Mouse (Mus musculus) MEL (cell line): ENCODE data around the gene Lzts2. TPM values are rescaled to one million over a fixed set of nuclear protein-coding genes. Genes with fewer than 3 reads are reported as not detected.

ENCODE experiments used
- DNase-seq: peaks from one replicate; pipeline ENCODE4 v3.0.0; 2011; ENCODE audit warnings: low read depth, low spot score
- H3K27ac ChIP-seq: 2 replicates; pipeline ENCODE4 v1.5.1; 2012; ENCODE audit warnings: low read depth, mild to moderate bottlenecking, control low read depth, low read length, moderate library complexity; ENCODE audit not compliant: control insufficient read depth
- H3K27me3 ChIP-seq, 2 experiments: fragments of 150-350 bp in 1 of 2; sonication (generic) in 1 of 2; 2 replicates each; pipeline ENCODE4 v1.6.1; 2012; ENCODE audit warnings: low read length in 2 of 2, mild to moderate bottlenecking in 2 of 2, improper control_type of control experiment in 1 of 2, moderate library complexity in 1 of 2; ENCODE audit not compliant: insufficient read depth in 2 of 2, control insufficient read depth in 1 of 2
- H3K36me3 ChIP-seq, 2 experiments: 2 replicates each; pipeline ENCODE4 v1.6.1; 2012 to 2014; ENCODE audit warnings: low read length in 2 of 2, improper control_type of control experiment in 1 of 2, inconsistent platforms in 1 of 2, mild to moderate bottlenecking in 1 of 2; ENCODE audit not compliant: insufficient read depth in 2 of 2, control insufficient read depth in 1 of 2
- H3K4me1 ChIP-seq, 2 experiments: fragments of 150-350 bp in 1 of 2; sonication (generic) in 1 of 2; 2 replicates each; pipeline ENCODE4 v1.6.1; 2012; ENCODE audit warnings: low read length in 2 of 2, improper control_type of control experiment in 1 of 2, mild to moderate bottlenecking in 1 of 2; ENCODE audit not compliant: insufficient read depth in 2 of 2, control insufficient read depth in 1 of 2
- H3K4me3 ChIP-seq, 2 experiments: fragments of 150-350 bp in 1 of 2; sonication (generic) in 1 of 2; 2 replicates each; pipeline ENCODE4 v1.5.1; 2012; ENCODE audit warnings: low read depth in 2 of 2, low read length in 2 of 2, mild to moderate bottlenecking in 2 of 2, moderate library complexity in 2 of 2, control low read depth in 1 of 2, improper control_type of control experiment in 1 of 2; ENCODE audit not compliant: control insufficient read depth in 1 of 2, insufficient read depth in 1 of 2
- H3K79me2 ChIP-seq: 2 replicates; pipeline ENCODE4 v1.6.1; 2012; ENCODE audit warnings: mild to moderate bottlenecking, low read length, moderate library complexity; ENCODE audit not compliant: control insufficient read depth, poor library complexity, insufficient read depth
- H3K9ac ChIP-seq: 2 replicates; pipeline ENCODE4 v1.6.1; 2012; ENCODE audit warnings: low read depth, mild to moderate bottlenecking, control low read depth, low read length, moderate library complexity; ENCODE audit not compliant: control insufficient read depth, poor library complexity, severe bottlenecking
- H3K9me3 ChIP-seq: fragments of 150-350 bp; sonication (generic); replicated peaks from 2 replicates; pipeline ENCODE4 v1.6.1; 2012; ENCODE audit warnings: mild to moderate bottlenecking, low read length, improper control_type of control experiment, moderate library complexity; ENCODE audit not compliant: insufficient read depth
- CHD1 ChIP-seq: IDR thresholded peaks from 2 replicates; pipeline ENCODE4 v1.6.1; 2012; ENCODE audit warnings: low read depth, mild to moderate bottlenecking, inconsistent platforms, low read length, improper control_type of control experiment
- CHD2 ChIP-seq: IDR thresholded peaks from 2 replicates; pipeline ENCODE4 v1.6.1; 2011; ENCODE audit warnings: low read length, improper control_type of control experiment
- CTCF ChIP-seq, 3 experiments: IDR thresholded peaks in 2 of 3; conservative IDR thresholded peaks in 1 of 3; 2 replicates each; pipeline ENCODE4 v1.5.1; 2011 to 2012; ENCODE audit warnings: low read length in 3 of 3, low read depth in 2 of 3, mild to moderate bottlenecking in 2 of 3, improper control_type of control experiment in 1 of 3, inconsistent platforms in 1 of 3, mixed read lengths in 1 of 3, moderate library complexity in 1 of 3; ENCODE audit not compliant: control insufficient read depth in 1 of 3, insufficient read depth in 1 of 3, poor library complexity in 1 of 3, severe bottlenecking in 1 of 3
- E2F4 ChIP-seq: IDR thresholded peaks from 2 replicates; pipeline ENCODE4 v1.6.1; 2011; ENCODE audit warnings: low read depth, low read length, improper control_type of control experiment, borderline replicate concordance
- GABPA ChIP-seq: IDR thresholded peaks from 2 replicates; pipeline ENCODE4 v1.6.1; 2012; ENCODE audit warnings: low read depth, mild to moderate bottlenecking, inconsistent platforms, low read length, improper control_type of control experiment, moderate library complexity
- GATA1 ChIP-seq: IDR thresholded peaks from 2 replicates; pipeline ENCODE4 v1.6.1; 2011; ENCODE audit warnings: low read depth, low read length, improper control_type of control experiment
- HCFC1 ChIP-seq: IDR thresholded peaks from 2 replicates; pipeline ENCODE4 v1.6.1; 2012; ENCODE audit warnings: low read depth, mild to moderate bottlenecking, inconsistent platforms, low read length, improper control_type of control experiment, moderate library complexity
- JUND ChIP-seq: IDR thresholded peaks from 2 replicates; pipeline ENCODE4 v1.6.1; 2011; ENCODE audit warnings: low read depth, mild to moderate bottlenecking, improper control_type of control experiment, low read length
- KAT2A ChIP-seq: conservative IDR thresholded peaks from 2 replicates; pipeline ENCODE4 v1.6.1; 2012; ENCODE audit warnings: low read depth, low read length, improper control_type of control experiment, inconsistent platforms
- MAFK ChIP-seq: IDR thresholded peaks from 2 replicates; pipeline ENCODE4 v1.6.1; 2011; ENCODE audit warnings: low read depth, mild to moderate bottlenecking, low read length, improper control_type of control experiment, borderline replicate concordance
- MAX ChIP-seq: IDR thresholded peaks from 2 replicates; pipeline ENCODE4 v1.6.1; 2011; ENCODE audit warnings: low read length, improper control_type of control experiment
- MAZ ChIP-seq: IDR thresholded peaks from 2 replicates; pipeline ENCODE4 v1.6.1; 2012; ENCODE audit warnings: low read depth, mild to moderate bottlenecking, inconsistent platforms, low read length, improper control_type of control experiment
- MXI1 ChIP-seq: IDR thresholded peaks from 2 replicates; pipeline ENCODE4 v1.6.1; 2011; ENCODE audit warnings: mild to moderate bottlenecking, low read depth, low read length, improper control_type of control experiment
- MYB ChIP-seq: IDR thresholded peaks from 2 replicates; pipeline ENCODE4 v1.6.1; 2011; ENCODE audit warnings: mild to moderate bottlenecking, low read depth, low read length, improper control_type of control experiment
- MYC ChIP-seq: IDR thresholded peaks from 2 replicates; pipeline ENCODE4 v1.6.1; 2011; ENCODE audit warnings: low read depth, mild to moderate bottlenecking, low read length, improper control_type of control experiment, moderate library complexity
- NRF1 ChIP-seq: IDR thresholded peaks from 2 replicates; pipeline ENCODE4 v1.6.1; 2014; ENCODE audit warnings: low read depth, mild to moderate bottlenecking, inconsistent platforms, low read length, improper control_type of control experiment, moderate library complexity; ENCODE audit not compliant: poor library complexity, insufficient read depth, severe bottlenecking
- RCOR1 ChIP-seq: IDR thresholded peaks from 2 replicates; pipeline ENCODE4 v1.6.1; 2012; ENCODE audit warnings: low read depth, mild to moderate bottlenecking, inconsistent platforms, low read length, improper control_type of control experiment
- SIN3A ChIP-seq: IDR thresholded peaks from 2 replicates; pipeline ENCODE4 v1.6.1; 2012; ENCODE audit warnings: low read length, improper control_type of control experiment, inconsistent platforms
- SMC3 ChIP-seq: IDR thresholded peaks from 2 replicates; pipeline ENCODE4 v1.6.1; 2011; ENCODE audit warnings: low read depth, low read length, improper control_type of control experiment
- TAL1 ChIP-seq: IDR thresholded peaks from 2 replicates; pipeline ENCODE4 v1.6.1; 2012; ENCODE audit warnings: mild to moderate bottlenecking, inconsistent platforms, low read length, moderate library complexity, mixed read lengths
- TCF12 ChIP-seq: IDR thresholded peaks from 2 replicates; pipeline ENCODE4 v1.6.1; 2014; ENCODE audit warnings: low read depth, mild to moderate bottlenecking, inconsistent platforms, low read length, improper control_type of control experiment, moderate library complexity
- USF1 ChIP-seq: IDR thresholded peaks from 2 replicates; pipeline ENCODE4 v1.6.1; 2014; ENCODE audit warnings: low read depth, mild to moderate bottlenecking, inconsistent platforms, low read length, improper control_type of control experiment, moderate library complexity
- USF2 ChIP-seq, 2 experiments: IDR thresholded peaks; 2 replicates each; pipeline ENCODE4 v1.6.1; 2011 to 2012; ENCODE audit warnings: improper control_type of control experiment in 2 of 2, low read length in 2 of 2, borderline replicate concordance in 1 of 2, inconsistent platforms in 1 of 2, low read depth in 1 of 2, mild to moderate bottlenecking in 1 of 2; ENCODE audit not compliant: insufficient read depth in 1 of 2
- ZNF384 ChIP-seq: IDR thresholded peaks from 2 replicates; pipeline ENCODE4 v1.6.1; 2012; ENCODE audit warnings: low read depth, mild to moderate bottlenecking, inconsistent platforms, low read length, improper control_type of control experiment
- polyA plus RNA-seq, 2 experiments: library from polyadenylated mRNA; stranded (reverse) in 1 of 2; unstranded in 1 of 2; fragments of >175 nt in 1 of 2; fragments of >200 nt in 1 of 2; gene quantifications; 2 replicates each; pipeline versions ENCODE4 v1.2.1 to v1.2.4; 2012; ENCODE audit warnings: low replicate concordance in 2 of 2, low read depth in 1 of 2; ENCODE audit not compliant: insufficient read length in 2 of 2, insufficient read depth in 1 of 2, missing spikeins in 1 of 2
- total RNA-seq: library from RNA; depleted of rRNA; stranded (reverse); fragments of 300-350 nt; gene quantifications from 2 replicates; pipeline ENCODE4 v1.2.3, GENCODE M21; 2012

Gene Lzts2
- total and polyA plus RNA-seq, 3 experiments = 4.0 to 13.1 TPM; not detected in 1

- Histone ChIP-seq H3K27ac (no peak overlapping the region), H3K9ac (peak overlapping the region; percentile 92), H3K27me3 (no peaks in the 10 kb centered on the region), H3K4me1 (peaks cover 3 to 26% of the 10 kb centered on the region in 2 experiments), H3K79me2 (peaks cover 36% of the 10 kb centered on the region), H3K36me3 (peaks cover 5 to 22% of the 10 kb centered on the region in 2 experiments), H3K4me3 (peak overlapping the region; percentile 91 to 96), H3K9me3 (no peaks in the 10 kb centered on the region)
- DNase-seq = no peak
- TF ChIP-seq MYB (no peak), NRF1 (no peak), RCOR1 (no peak), MAFK (no peak), ZNF384 (no peak), SMC3 (no peak), GATA1 (0 out of 2 replicates have a peak, but pooled peaks have one; percentile 23), KAT2A (no peak)
Measured at GRCm38 (mm10) chr19:45007425-45008191, 6.6 kb upstream of the Lzts2 start.

GRCm38 (mm10) chr19:45010646-45011045 is 3.6 kb upstream of the Lzts2 start:
- TF ChIP-seq MAX = no peak
- TF ChIP-seq SIN3A = no peak
- no peak for TF ChIP-seq MXI1
- TF ChIP-seq TCF12 = no peak
- no peak for TF ChIP-seq E2F4
- no peak for TF ChIP-seq USF1
- no peak for TF ChIP-seq CHD1
- TF ChIP-seq CTCF (IDR thresholded peaks at IDR 0.05 in 2 of 3, conservative IDR thresholded peaks at IDR 0.05 in 1 of 3; ENCODE audit: control insufficient read depth in 1 of 3, insufficient read depth in 1 of 3, low read depth in 2 of 3, low read length in 3 of 3, poor library complexity in 1 of 3, severe bottlenecking in 1 of 3) = no peak
- TF ChIP-seq MYC = no peak
- TF ChIP-seq HCFC1 = no peak
- TF ChIP-seq MAFK = no peak
- TF ChIP-seq CHD2 = no peak
- TF ChIP-seq GATA1 = no peak
- TF ChIP-seq JUND = no peak
- TF ChIP-seq MAZ = no peak
- no peak for TF ChIP-seq GABPA
- TF ChIP-seq TAL1 = no peak
- no peak for TF ChIP-seq USF2 (IDR thresholded peaks at IDR 0.05; ENCODE audit: borderline replicate concordance in 1 of 2, insufficient read depth in 1 of 2, low read depth in 1 of 2, low read length in 2 of 2)
- no peak for TF ChIP-seq ZNF384
- H3K4me1 ChIP-seq = peaks cover 3 to 31% of the 10 kb centered on the region in 2 experiments
- no peak overlapping the region for H3K27ac ChIP-seq
- H3K9ac ChIP-seq = no peak overlapping the region
- peaks cover 0 to 21% of the 10 kb centered on the region in 2 experiments for H3K36me3 ChIP-seq
- H3K27me3 ChIP-seq = no peaks in the 10 kb centered on the region
- H3K9me3 ChIP-seq = no peaks in the 10 kb centered on the region
- no peak overlapping the region for H3K4me3 ChIP-seq
- H3K79me2 ChIP-seq = peaks cover 26% of the 10 kb centered on the region
- DNase-seq = no peak
